Mouse (Mus musculus): Measurements from ENCODE around the gene Ube2l6. TPM values are rescaled to one million over a fixed set of nuclear protein-coding genes. Genes with fewer than 3 reads are reported as not detected.

The Ube2l6 gene
- polyA plus RNA-seq, 1 experiment from 2014 or later: 33.3 TPM

GRCm38 (mm10) chr2:84845226-84845625 is 46.6 kb downstream of the Ube2l6 start:
- Histone ChIP-seq H3K36me3 (ENCODE audit: control insufficient read depth, insufficient read depth, low read length) (peaks cover 39% of the 10 kb centered on the region), H3K27ac (ENCODE audit: low read depth) (no peak overlapping the region), H3K4me1 (replicated peaks; ENCODE audit: control insufficient read depth, insufficient read depth, low read length) (peaks cover 16% of the 10 kb centered on the region), H3K27me3 (replicated peaks; ENCODE audit: control insufficient read depth, insufficient read depth, low read length) (no peaks in the 10 kb centered on the region), H3K9me3 (ENCODE audit: control insufficient read depth, low read length) (no peaks in the 10 kb centered on the region), H3K4me2 (ENCODE audit: low read length) (no peak overlapping the region), H3K9ac (ENCODE audit: low read length) (no peak overlapping the region), H3K4me3 (ENCODE audit: low read depth, low read length) (no peak overlapping the region)
- no peak for ATAC-seq (replicated peaks; ENCODE audit: low FRiP score, low TSS enrichment, low read depth)
- DNase-seq (ENCODE audit: low spot score): no peak
- WGBS: 81% methylated on average over 1 of the region's 1 CpGs

GRCm38 (mm10) chr2:84850407-84851129 is 51.9 kb downstream of the Ube2l6 start:
- 52% methylated on average over 7 of the region's 7 CpGs for whole genome bisulfite sequencing
- peak overlapping the region; percentile 38 for H3K4me2 ChIP-seq (ENCODE audit: low read length)
- no peak; the same call in 1 of the 2 replicates for ATAC-seq (replicated peaks; ENCODE audit: low FRiP score, low TSS enrichment, low read depth)
- H3K36me3 ChIP-seq (ENCODE audit: control insufficient read depth, insufficient read depth, low read length): peaks cover 76% of the 10 kb centered on the region
- H3K9me3 ChIP-seq (ENCODE audit: control insufficient read depth, low read length): no peaks in the 10 kb centered on the region
- no peak for DNase-seq (ENCODE audit: low spot score)
- H3K4me1 ChIP-seq (replicated peaks; ENCODE audit: control insufficient read depth, insufficient read depth, low read length): peaks cover 12% of the 10 kb centered on the region; the same call in 1 of the 2 replicates
- no peaks in the 10 kb centered on the region for H3K27me3 ChIP-seq (replicated peaks; ENCODE audit: control insufficient read depth, insufficient read depth, low read length)
- H3K27ac ChIP-seq (ENCODE audit: low read depth): no peak overlapping the region
- H3K9ac ChIP-seq (ENCODE audit: low read length): no peak overlapping the region
- no peak overlapping the region for H3K4me3 ChIP-seq (ENCODE audit: low read depth, low read length)

GRCm38 (mm10) chr2:84851130-84852040 is 52.8 kb downstream of the Ube2l6 start:
- 40% methylated on average over 23 of the region's 23 CpGs for whole genome bisulfite sequencing
- Histone ChIP-seq H3K9ac (ENCODE audit: low read length) (no peak overlapping the region), H3K4me1 (replicated peaks; ENCODE audit: control insufficient read depth, insufficient read depth, low read length) (peaks cover 12% of the 10 kb centered on the region; the same call in 1 of the 2 replicates), H3K36me3 (ENCODE audit: control insufficient read depth, insufficient read depth, low read length) (peaks cover 72% of the 10 kb centered on the region), H3K4me3 (ENCODE audit: low read depth, low read length) (no peak overlapping the region), H3K9me3 (ENCODE audit: control insufficient read depth, low read length) (no peaks in the 10 kb centered on the region), H3K27me3 (replicated peaks; ENCODE audit: control insufficient read depth, insufficient read depth, low read length) (no peaks in the 10 kb centered on the region), H3K4me2 (ENCODE audit: low read length) (peak overlapping the region; percentile 38), H3K27ac (ENCODE audit: low read depth) (no peak overlapping the region)
- DNase-seq (ENCODE audit: low spot score) (no peak), ATAC-seq (replicated peaks; ENCODE audit: low FRiP score, low TSS enrichment, low read depth) (peak; percentile 77)

GRCm38 (mm10) chr2:84855732-84856131 is 57.1 kb downstream of the Ube2l6 start:
- DNase-seq (ENCODE audit: low spot score) (peak; percentile 69), ATAC-seq (replicated peaks; ENCODE audit: low FRiP score, low TSS enrichment, low read depth) (peak; percentile 63; the same call in 1 of the 2 replicates)
- Histone ChIP-seq H3K4me1 (replicated peaks; ENCODE audit: control insufficient read depth, insufficient read depth, low read length) (peaks cover 7% of the 10 kb centered on the region; the same call in 1 of the 2 replicates), H3K27me3 (replicated peaks; ENCODE audit: control insufficient read depth, insufficient read depth, low read length) (no peaks in the 10 kb centered on the region), H3K36me3 (ENCODE audit: control insufficient read depth, insufficient read depth, low read length) (peaks cover 80% of the 10 kb centered on the region), H3K4me2 (ENCODE audit: low read length) (no peak overlapping the region), H3K4me3 (ENCODE audit: low read depth, low read length) (no peak overlapping the region), H3K9ac (ENCODE audit: low read length) (no peak overlapping the region), H3K27ac (ENCODE audit: low read depth) (no peak overlapping the region), H3K9me3 (ENCODE audit: control insufficient read depth, low read length) (no peaks in the 10 kb centered on the region)
- WGBS: 60% methylated on average over 2 of the region's 2 CpGs

- Histone ChIP-seq H3K9ac (ENCODE audit: low read length) (no peak overlapping the region), H3K4me3 (ENCODE audit: low read depth, low read length) (no peak overlapping the region), H3K27ac (ENCODE audit: low read depth) (no peak overlapping the region), H3K4me2 (ENCODE audit: low read length) (no peak overlapping the region), H3K4me1 (replicated peaks; ENCODE audit: control insufficient read depth, insufficient read depth, low read length) (no peaks in the 10 kb centered on the region), H3K36me3 (ENCODE audit: control insufficient read depth, insufficient read depth, low read length) (peaks cover 85% of the 10 kb centered on the region), H3K27me3 (replicated peaks; ENCODE audit: control insufficient read depth, insufficient read depth, low read length) (no peaks in the 10 kb centered on the region), H3K9me3 (ENCODE audit: control insufficient read depth, low read length) (no peaks in the 10 kb centered on the region)
- ATAC-seq (replicated peaks; ENCODE audit: low FRiP score, low TSS enrichment, low read depth) (no peak), DNase-seq (ENCODE audit: low spot score) (no peak)
- WGBS: 91% methylated on average over 1 of the region's 1 CpGs
These were observed 59.9 kb downstream of the Ube2l6 start for GRCm38 (mm10) chr2:84858551-84858950.

Other genes with a start within 250 kb of the Ube2l6 start
- gene Ctnnd1, start 148.1 kb upstream of the Ube2l6 start, polyA plus RNA-seq (2014; fragmentation: Nextera tagmentation; extraction: Ambion mirVana): 59.5 and 64.6 TPM in 2 replicates
- gene Btbd18, start 139.7 kb upstream of the Ube2l6 start, polyA plus RNA-seq (2014; fragmentation: Nextera tagmentation; extraction: Ambion mirVana): 0.34 and 0.60 TPM in 2 replicates
- gene Selenoh, start 128.1 kb upstream of the Ube2l6 start, polyA plus RNA-seq (2014; fragmentation: Nextera tagmentation; extraction: Ambion mirVana): 309 and 329 TPM in 2 replicates
- not detected in 2 replicates for gene Gm28635, start 120.8 kb upstream of the Ube2l6 start, polyA plus RNA-seq (2014; fragmentation: Nextera tagmentation; extraction: Ambion mirVana)
- 39.5 and 40.6 TPM in 2 replicates for gene Med19, start 120.4 kb upstream of the Ube2l6 start, polyA plus RNA-seq (2014; fragmentation: Nextera tagmentation; extraction: Ambion mirVana)
- gene Tmx2, start 119.7 kb upstream of the Ube2l6 start, polyA plus RNA-seq (2014; fragmentation: Nextera tagmentation; extraction: Ambion mirVana): 131 and 134 TPM in 2 replicates
- 30.0 and 30.7 TPM in 2 replicates for gene Zdhhc5, start 83.6 kb upstream of the Ube2l6 start, polyA plus RNA-seq (2014; fragmentation: Nextera tagmentation; extraction: Ambion mirVana)
- gene Clp1, start 71.5 kb upstream of the Ube2l6 start, polyA plus RNA-seq (2014; fragmentation: Nextera tagmentation; extraction: Ambion mirVana): 25.7 and 29.0 TPM in 2 replicates
- gene Ypel4, start 64.8 kb upstream of the Ube2l6 start, polyA plus RNA-seq (2014; fragmentation: Nextera tagmentation; extraction: Ambion mirVana): 6.9 and 8.8 TPM in 2 replicates
- 4.6 and 5.3 TPM in 2 replicates for gene Gm19426, start 55.2 kb upstream of the Ube2l6 start, polyA plus RNA-seq (2014; fragmentation: Nextera tagmentation; extraction: Ambion mirVana)
- gene Serping1, start 23.4 kb upstream of the Ube2l6 start, polyA plus RNA-seq (2014; fragmentation: Nextera tagmentation; extraction: Ambion mirVana): 60.9 and 73.4 TPM in 2 replicates
- 0.27 TPM in 1 of 2 replicates, not detected in the other for gene Smtnl1, start 23.8 kb downstream of the Ube2l6 start, polyA plus RNA-seq (2014; fragmentation: Nextera tagmentation; extraction: Ambion mirVana)
- 73.7 and 75.5 TPM in 2 replicates for gene Timm10, start 28.2 kb downstream of the Ube2l6 start, polyA plus RNA-seq (2014; fragmentation: Nextera tagmentation; extraction: Ambion mirVana)
- gene Slc43a1, start 40.0 kb downstream of the Ube2l6 start, polyA plus RNA-seq (2014; fragmentation: Nextera tagmentation; extraction: Ambion mirVana): 18.3 and 18.7 TPM in 2 replicates
- 0.99 and 1.9 TPM in 2 replicates for gene Rtn4rl2, start 87.9 kb downstream of the Ube2l6 start, polyA plus RNA-seq (2014; fragmentation: Nextera tagmentation; extraction: Ambion mirVana)
- gene Slc43a3, start 137.8 kb downstream of the Ube2l6 start, polyA plus RNA-seq (2014; fragmentation: Nextera tagmentation; extraction: Ambion mirVana): 46.7 and 54.7 TPM in 2 replicates
- gene Prg2, start 181.6 kb downstream of the Ube2l6 start, polyA plus RNA-seq (2014; fragmentation: Nextera tagmentation; extraction: Ambion mirVana): not detected in 2 replicates
- not detected in 2 replicates for gene Prg3, start 189.4 kb downstream of the Ube2l6 start, polyA plus RNA-seq (2014; fragmentation: Nextera tagmentation; extraction: Ambion mirVana)
- gene Ssrp1, start 238.4 kb downstream of the Ube2l6 start, polyA plus RNA-seq (2014; fragmentation: Nextera tagmentation; extraction: Ambion mirVana): 308 and 334 TPM in 2 replicates
- gene P2rx3, start 238.6 kb downstream of the Ube2l6 start, polyA plus RNA-seq (2014; fragmentation: Nextera tagmentation; extraction: Ambion mirVana): 0.62 and 2.0 TPM in 2 replicates
- gene Tnks1bp1, start 249.2 kb downstream of the Ube2l6 start, polyA plus RNA-seq (2014; fragmentation: Nextera tagmentation; extraction: Ambion mirVana): 11.7 and 15.3 TPM in 2 replicates

Measured in intestine, embryonic 14.5 days (tissue).